Mouse (Mus musculus) hindbrain, embryonic 15.5 days (tissue): Measurements from ENCODE around the gene Mvb12a. TPM values are rescaled to one million over a fixed set of nuclear protein-coding genes. Genes with fewer than 3 reads are reported as not detected.
A peak's percentile ranks its signal among the peaks of the same experiment; 100 is the strongest.

ENCODE experiments used
- ATAC-seq: fragments of 200-750 bp; cut with Nextera tagmentation; 2 replicates; pipeline ENCODE4 v1.8.0; 2017; ENCODE audit warnings: low read depth, moderate number of reproducible peaks, moderate TSS enrichment; ENCODE audit not compliant: low FRiP score
- H3K27ac ChIP-seq: fragments of 300-500 bp; sonication (generic); replicated peaks from 2 replicates; pipeline ENCODE4 v1.5.1; 2015; ENCODE audit warnings: mild to moderate bottlenecking, inconsistent platforms
- H3K27me3 ChIP-seq: fragments of 300-500 bp; sonication (generic); 2 replicates; pipeline ENCODE4 v1.6.1; 2015; ENCODE audit warnings: control low read depth, inconsistent platforms
- H3K36me3 ChIP-seq: fragments of 300-500 bp; sonication (generic); 2 replicates; pipeline ENCODE4 v1.6.1; 2015; ENCODE audit warnings: control low read depth, inconsistent platforms
- H3K4me1 ChIP-seq: fragments of 300-500 bp; sonication (generic); replicated peaks from 2 replicates; pipeline ENCODE4 v1.6.1; 2015; ENCODE audit warnings: control low read depth, inconsistent platforms
- H3K4me2 ChIP-seq: fragments of 300-500 bp; sonication (generic); 2 replicates; pipeline ENCODE4 v1.6.1; 2015; ENCODE audit warnings: moderate library complexity, mild to moderate bottlenecking, inconsistent platforms
- H3K4me3 ChIP-seq: fragments of 300-500 bp; sonication (generic); 2 replicates; pipeline ENCODE4 v1.5.1; 2015; ENCODE audit warnings: mild to moderate bottlenecking, inconsistent platforms
- H3K9ac ChIP-seq: fragments of 300-500 bp; sonication (generic); 2 replicates; pipeline ENCODE4 v1.6.1; 2015; ENCODE audit warnings: inconsistent platforms
- H3K9me3 ChIP-seq: fragments of 300-500 bp; sonication (generic); 2 replicates; pipeline ENCODE4 v1.6.1; 2016; ENCODE audit warnings: control low read depth, inconsistent platforms
- WGBS: fragments of 180-500 bp; shearing (Covaris S2); methylation state at CpG from one replicate; pipeline ENCODE4 v1.1.7; 2015; 5-methylcytosine and 5-hydroxymethylcytosine counted together
- polyA plus RNA-seq: library from polyadenylated mRNA; unstranded; fragments of >200 nt; fragmentation: Nextera tagmentation; extraction: Ambion mirVana; gene quantifications from 2 replicates; pipeline ENCODE4 v1.2.1, GENCODE M21; 2015

Gene Mvb12a
- polyA plus RNA-seq, 1 experiment from 2014 or later = 60.3 TPM

DNA sequence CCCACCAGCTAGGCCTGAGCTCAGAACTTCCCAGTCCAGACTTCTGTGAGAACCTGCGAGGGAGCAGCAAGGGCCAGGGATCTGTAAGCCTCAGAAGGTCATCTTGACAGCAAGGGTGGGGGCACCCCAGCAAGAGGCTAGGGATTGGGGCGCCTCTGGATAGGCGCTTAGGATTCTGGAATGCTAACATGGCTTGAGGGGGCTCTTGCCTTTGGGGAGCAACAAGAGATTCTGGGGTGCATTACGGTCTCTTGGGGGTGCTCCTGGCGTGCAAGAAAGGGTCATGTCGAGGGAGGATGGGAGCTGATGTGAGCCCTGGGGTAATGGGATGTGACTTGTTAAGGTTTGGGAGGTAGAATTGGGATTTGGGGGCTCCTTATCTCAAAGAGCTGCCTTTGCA lies 26.2 kb downstream of the Mvb12a start:
- Histone ChIP-seq H3K4me1 (peaks cover 40% of the 10 kb centered on the region), H3K9ac (peak overlapping the region; percentile 60), H3K36me3 (no peaks in the 10 kb centered on the region), H3K4me2 (peak overlapping the region; percentile 90), H3K4me3 (peak overlapping the region; percentile 75), H3K9me3 (no peaks in the 10 kb centered on the region; the same call in 1 of the 2 replicates), H3K27me3 (no peaks in the 10 kb centered on the region), H3K27ac (peak overlapping the region; percentile 90)
- WGBS = 21% methylated on average over 6 of the region's 6 CpGs
- no peak for ATAC-seq

DNA sequence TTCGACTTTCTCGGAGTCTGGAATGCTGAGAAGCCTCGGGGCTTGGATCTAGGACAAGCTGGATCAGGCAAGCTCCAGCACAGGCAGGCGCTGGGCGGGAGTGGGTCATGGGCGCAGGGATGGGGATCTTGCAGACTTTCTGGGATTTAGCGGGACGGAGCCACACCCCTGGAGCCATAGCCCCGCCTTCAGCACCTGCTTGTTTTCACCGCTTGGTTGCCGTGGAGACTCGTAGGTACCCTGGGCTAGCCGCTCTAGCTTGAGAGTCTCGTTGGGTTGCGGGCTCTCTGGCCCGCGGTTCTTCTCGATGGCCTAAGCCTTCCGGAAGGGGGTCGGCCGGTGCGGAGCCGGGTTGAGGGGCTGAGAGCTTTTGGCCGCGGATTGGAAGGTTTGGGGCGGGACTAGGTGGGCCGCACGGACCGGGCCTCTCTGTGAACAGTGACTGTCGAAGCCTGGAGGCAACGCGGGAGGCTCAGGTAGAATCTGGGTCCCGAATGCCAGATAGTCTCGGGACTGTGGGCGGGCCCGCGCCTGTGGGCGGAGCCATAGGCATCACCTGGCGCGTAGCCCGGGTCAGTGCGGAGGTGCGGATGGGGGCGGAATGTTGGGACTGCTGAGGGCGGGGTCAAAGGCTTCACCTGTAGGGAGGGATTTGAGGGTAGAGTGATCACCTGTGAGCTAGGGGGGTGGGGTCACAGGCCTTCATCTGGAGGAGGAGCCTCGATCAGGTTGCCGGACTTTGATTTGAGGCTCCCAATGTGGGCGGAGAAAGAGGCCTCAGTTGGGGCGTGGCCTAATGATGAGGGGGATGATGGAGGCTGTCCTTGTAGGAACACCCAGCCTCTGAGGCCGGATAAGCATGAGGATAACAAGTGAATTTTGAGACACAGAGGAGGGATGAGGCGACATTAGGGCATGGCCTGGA lies 26.9 kb downstream of the Mvb12a start:
- Histone ChIP-seq H3K4me2 (peak overlapping the region; percentile 90), H3K9me3 (no peaks in the 10 kb centered on the region), H3K27ac (peak overlapping the region; percentile 90), H3K4me1 (peaks cover 40% of the 10 kb centered on the region), H3K9ac (peak overlapping the region; percentile 60), H3K4me3 (peak overlapping the region; percentile 75), H3K27me3 (no peaks in the 10 kb centered on the region), H3K36me3 (no peaks in the 10 kb centered on the region)
- peak; percentile 84 for ATAC-seq
- under 1% methylated on average over 51 of the region's 51 CpGs for WGBS

DNA sequence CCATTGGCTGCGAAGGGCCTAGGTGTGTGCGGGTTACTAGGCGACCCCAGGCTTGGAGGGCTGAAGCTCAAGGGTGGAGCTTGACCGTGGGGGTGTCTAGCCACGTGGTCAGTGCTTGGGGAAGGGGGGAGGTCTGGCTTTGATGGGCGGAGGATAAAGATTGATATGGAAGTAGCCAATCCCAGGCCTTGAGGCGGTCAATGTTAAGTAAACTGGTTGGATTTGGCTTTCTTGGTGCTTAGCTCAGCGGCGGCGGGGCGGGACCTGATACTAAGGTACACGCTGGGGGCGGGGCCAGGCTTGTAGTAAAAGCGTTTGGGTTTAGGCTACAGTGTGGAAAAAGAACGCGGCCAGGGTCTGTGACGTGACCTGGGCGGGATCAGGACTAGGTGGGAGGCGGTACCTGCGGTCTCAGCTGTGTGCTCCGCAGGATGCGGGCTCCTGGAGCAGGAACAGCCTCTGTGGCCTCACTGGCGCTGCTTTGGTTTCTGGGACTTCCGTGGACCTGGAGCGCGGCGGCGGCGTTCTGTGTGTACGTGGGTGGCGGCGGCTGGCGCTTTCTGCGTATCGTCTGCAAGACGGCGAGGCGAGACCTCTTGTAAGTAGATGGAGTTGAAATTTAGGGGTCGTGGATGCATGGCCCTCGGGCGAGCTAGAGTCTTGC lies 27.7 kb downstream of the Mvb12a start:
- no peaks in the 10 kb centered on the region for H3K9me3 ChIP-seq
- peak overlapping the region; percentile 63 for H3K9ac ChIP-seq
- H3K4me1 ChIP-seq = peaks cover 40% of the 10 kb centered on the region
- 1% methylated on average over 41 of the region's 41 CpGs for WGBS
- H3K27me3 ChIP-seq = no peaks in the 10 kb centered on the region
- peak overlapping the region; percentile 90 for H3K4me2 ChIP-seq
- ATAC-seq = peak; percentile 93
- peak overlapping the region; percentile 75 for H3K4me3 ChIP-seq
- no peaks in the 10 kb centered on the region for H3K36me3 ChIP-seq
- peak overlapping the region; percentile 90 for H3K27ac ChIP-seq

DNA sequence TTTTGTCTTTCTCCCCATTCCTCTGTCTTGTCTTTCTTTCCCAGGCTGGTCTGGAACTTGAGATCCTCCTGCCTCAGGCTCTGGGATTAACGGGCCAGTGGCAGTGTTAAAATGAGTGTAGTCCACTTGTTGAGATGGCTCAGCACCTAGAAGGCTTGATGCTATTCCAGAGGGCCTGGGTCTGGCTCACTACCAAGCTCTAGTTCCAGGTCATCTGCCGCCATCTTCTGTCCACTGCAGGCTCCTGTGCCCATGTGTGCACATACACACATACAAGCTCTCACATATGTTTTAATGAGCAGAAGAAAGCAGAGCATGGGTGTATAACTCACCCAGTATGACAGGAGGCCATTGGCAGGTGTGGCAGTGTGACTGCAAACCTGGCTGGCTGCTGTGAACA lies 29.4 kb downstream of the Mvb12a start:
- Histone ChIP-seq H3K36me3 (no peaks in the 10 kb centered on the region), H3K27me3 (no peaks in the 10 kb centered on the region), H3K27ac (peak overlapping the region; percentile 70), H3K4me3 (peak overlapping the region; percentile 4; the same call in 1 of the 2 replicates), H3K4me2 (peak overlapping the region; percentile 90), H3K9me3 (no peaks in the 10 kb centered on the region), H3K9ac (no peak overlapping the region), H3K4me1 (peaks cover 40% of the 10 kb centered on the region)
- WGBS = 82% methylated on average over 2 of the region's 2 CpGs
- no peak for ATAC-seq

DNA sequence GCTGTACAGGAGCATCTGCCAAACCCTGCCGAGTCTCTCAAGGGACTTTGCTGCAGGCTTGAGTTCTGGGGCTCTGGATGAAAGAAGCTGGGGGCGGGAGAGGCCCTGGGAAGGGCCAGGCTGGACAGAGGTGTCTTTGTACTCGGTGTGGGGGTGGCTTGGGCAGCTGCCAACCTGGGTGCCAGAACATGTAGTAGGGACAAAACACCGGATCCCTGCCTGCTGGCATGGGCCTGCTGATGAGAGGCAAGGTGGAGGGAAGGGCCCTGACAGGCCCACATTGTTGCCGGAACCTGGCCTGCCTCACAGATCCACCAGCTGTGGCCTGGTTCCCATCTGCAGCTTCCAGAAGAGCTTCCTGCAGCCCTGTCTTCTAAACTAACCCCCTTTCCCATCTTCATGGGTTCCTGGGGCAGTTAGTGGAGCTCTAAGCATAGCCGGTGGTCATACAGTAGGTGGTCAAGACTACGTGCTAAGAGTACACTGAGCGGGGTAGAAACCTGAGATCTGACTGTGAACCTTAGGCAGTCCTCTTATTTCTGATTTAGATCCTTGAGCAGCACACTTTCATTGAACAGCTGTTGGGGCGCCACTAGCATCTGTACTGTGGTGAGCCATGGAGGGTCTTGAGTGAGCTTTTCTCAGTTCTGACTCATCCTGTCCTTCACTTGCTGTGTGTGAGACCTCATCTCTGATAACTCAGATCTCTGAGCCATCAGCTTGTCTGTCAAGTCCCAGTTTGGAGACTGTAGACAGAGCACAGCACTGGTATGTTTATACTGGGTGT lies 30.3 kb downstream of the Mvb12a start:
- H3K9ac ChIP-seq = no peak overlapping the region

DNA sequence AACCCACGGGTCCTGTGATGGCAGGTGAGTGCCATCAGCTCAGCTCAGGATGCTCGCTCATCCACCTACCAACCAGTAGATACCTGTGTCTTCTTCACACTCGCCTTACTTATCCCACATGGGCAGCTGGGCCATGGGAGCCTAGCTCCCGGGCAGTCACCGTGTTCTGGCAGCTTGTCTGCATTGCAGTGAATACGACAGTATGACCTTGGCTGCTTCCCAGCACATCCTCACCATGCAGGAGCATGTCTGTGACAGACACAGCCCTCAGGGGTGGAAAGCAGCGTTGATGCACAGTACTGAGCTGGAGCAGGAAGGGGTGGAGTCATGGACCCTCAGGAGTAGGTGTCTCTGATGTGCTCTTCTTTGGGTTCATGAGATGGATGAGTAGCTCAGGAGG lies 31.7 kb downstream of the Mvb12a start:
- no peak overlapping the region for H3K4me3 ChIP-seq
- peaks cover 29% of the 10 kb centered on the region for H3K4me1 ChIP-seq
- WGBS = 64% methylated on average over 7 of the region's 7 CpGs
- H3K27me3 ChIP-seq = no peaks in the 10 kb centered on the region
- no peaks in the 10 kb centered on the region for H3K9me3 ChIP-seq
- H3K4me2 ChIP-seq = no peak overlapping the region
- no peak overlapping the region for H3K9ac ChIP-seq
- H3K36me3 ChIP-seq = no peaks in the 10 kb centered on the region
- no peak for ATAC-seq
- H3K27ac ChIP-seq = 0 out of 2 replicates have a peak overlapping the region, but pooled peaks have one; percentile 19

More for the DNA sequence above, 30.3 kb downstream of the Mvb12a start:
- no peak overlapping the region for H3K4me3 ChIP-seq
- H3K27me3 ChIP-seq = no peaks in the 10 kb centered on the region
- no peaks in the 10 kb centered on the region for H3K9me3 ChIP-seq
- H3K4me2 ChIP-seq = peak overlapping the region; percentile 90
- ATAC-seq = no peak
- H3K36me3 ChIP-seq = no peaks in the 10 kb centered on the region
- 62% methylated on average over 9 of the region's 9 CpGs for WGBS
- H3K4me1 ChIP-seq = peaks cover 40% of the 10 kb centered on the region
- H3K27ac ChIP-seq = peak overlapping the region; percentile 70

DNA sequence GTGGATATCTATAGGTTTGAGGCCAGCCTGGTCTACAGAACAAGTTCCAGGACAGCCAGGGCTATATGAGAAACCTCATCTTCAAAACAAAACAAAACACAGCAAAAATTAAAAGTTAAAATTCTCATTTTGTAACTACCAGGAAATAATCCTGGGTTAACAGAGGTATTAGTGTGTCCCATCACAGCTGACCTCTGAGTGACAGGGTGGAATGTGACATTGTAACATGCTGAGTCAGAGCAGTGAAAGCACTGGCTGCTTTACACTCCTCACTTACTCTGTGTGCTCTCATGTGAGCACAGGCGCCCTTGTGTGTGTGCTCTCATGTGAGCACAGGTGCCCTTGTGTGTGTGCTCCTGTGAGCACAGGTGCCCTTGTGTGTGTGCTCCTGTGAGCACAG lies 32.3 kb downstream of the Mvb12a start:
- 71% methylated on average over 1 of the region's 1 CpGs for WGBS
- no peak overlapping the region for H3K27ac ChIP-seq
- no peaks in the 10 kb centered on the region for H3K9me3 ChIP-seq
- peaks cover 33% of the 10 kb centered on the region for H3K4me1 ChIP-seq
- no peaks in the 10 kb centered on the region for H3K27me3 ChIP-seq
- ATAC-seq = no peak
- H3K4me2 ChIP-seq = no peak overlapping the region
- no peak overlapping the region for H3K4me3 ChIP-seq
- H3K9ac ChIP-seq = no peak overlapping the region
- H3K36me3 ChIP-seq = no peaks in the 10 kb centered on the region

DNA sequence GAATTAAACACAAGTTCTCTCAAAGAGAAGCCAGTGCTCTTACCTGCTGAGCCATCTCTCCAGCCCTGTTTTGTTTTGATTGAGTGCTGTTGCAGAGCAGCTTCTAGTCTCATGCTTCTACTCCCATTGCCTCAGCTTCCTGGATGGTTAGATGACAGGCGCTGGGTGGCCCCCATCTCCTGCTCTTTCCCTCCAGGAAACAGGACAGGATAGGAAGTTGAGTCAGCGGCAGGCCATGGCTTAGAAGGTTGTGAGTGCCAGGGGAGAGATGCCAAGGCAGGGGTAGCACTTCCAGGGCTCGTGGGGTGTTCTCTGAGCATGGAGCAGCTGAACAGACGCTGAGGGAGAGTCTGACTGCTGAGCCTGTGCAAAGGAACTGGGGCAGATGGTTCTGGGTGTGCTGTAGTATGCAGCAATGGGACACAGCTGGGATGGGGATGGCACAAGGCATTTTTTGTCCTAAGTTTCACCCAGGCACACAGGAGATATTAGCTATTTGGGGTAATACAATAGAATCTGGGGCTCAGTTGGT lies 35.2 kb downstream of the Mvb12a start:
- Histone ChIP-seq H3K27me3 (no peaks in the 10 kb centered on the region), H3K4me2 (no peak overlapping the region), H3K4me1 (peaks cover 11% of the 10 kb centered on the region), H3K27ac (no peak overlapping the region), H3K9ac (no peak overlapping the region), H3K9me3 (no peaks in the 10 kb centered on the region), H3K4me3 (no peak overlapping the region), H3K36me3 (peaks cover 17% of the 10 kb centered on the region)
- no peak for ATAC-seq
- WGBS = 82% methylated on average over 4 of the region's 4 CpGs

DNA sequence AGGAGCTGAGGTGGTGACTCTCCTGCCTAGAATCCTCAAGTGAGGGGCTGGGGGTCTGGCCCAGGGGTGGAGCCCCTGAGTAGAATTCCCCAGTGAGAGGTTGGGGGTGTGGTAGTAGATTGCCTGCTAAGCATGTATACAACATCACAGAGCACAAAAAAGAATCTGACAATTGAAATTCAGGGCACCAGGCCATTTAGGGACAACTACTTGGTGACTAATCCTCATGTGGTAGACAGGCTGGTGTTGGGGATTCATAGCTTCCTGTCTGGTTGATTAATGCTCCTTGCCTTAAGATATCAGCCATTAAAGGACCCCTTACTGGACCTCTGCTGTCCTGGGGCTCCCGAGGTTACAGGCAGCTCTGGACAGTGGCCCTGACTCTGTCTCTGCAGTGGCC lies 36.3 kb downstream of the Mvb12a start:
- H3K4me2 ChIP-seq = no peak overlapping the region
- H3K27me3 ChIP-seq = no peaks in the 10 kb centered on the region
- 84% methylated on average over 1 of the region's 1 CpGs for WGBS
- peaks cover 6% of the 10 kb centered on the region; the same call in 1 of the 2 replicates for H3K4me1 ChIP-seq
- H3K4me3 ChIP-seq = no peak overlapping the region
- no peak overlapping the region for H3K9ac ChIP-seq
- no peaks in the 10 kb centered on the region for H3K9me3 ChIP-seq
- peaks cover 20% of the 10 kb centered on the region for H3K36me3 ChIP-seq
- no peak overlapping the region for H3K27ac ChIP-seq
- no peak for ATAC-seq

DNA sequence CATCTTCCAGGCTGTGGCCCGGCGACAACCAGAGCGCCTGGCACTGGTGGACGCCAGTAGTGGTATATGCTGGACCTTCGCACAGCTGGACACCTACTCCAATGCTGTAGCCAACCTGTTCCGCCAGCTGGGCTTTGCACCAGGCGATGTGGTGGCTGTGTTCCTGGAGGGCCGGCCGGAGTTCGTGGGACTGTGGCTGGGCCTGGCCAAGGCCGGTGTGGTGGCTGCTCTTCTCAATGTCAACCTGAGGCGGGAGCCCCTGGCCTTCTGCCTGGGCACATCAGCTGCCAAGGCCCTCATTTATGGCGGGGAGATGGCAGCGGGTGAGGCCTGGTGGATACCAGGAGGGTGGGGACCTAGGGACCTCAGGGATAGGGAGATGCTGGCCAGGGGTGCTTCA lies 36.8 kb downstream of the Mvb12a start:
- 82% methylated on average over 14 of the region's 14 CpGs for WGBS
- Histone ChIP-seq H3K4me3 (no peak overlapping the region), H3K27ac (0 out of 2 replicates have a peak overlapping the region, but pooled peaks have one; percentile 31), H3K27me3 (no peaks in the 10 kb centered on the region), H3K4me2 (no peak overlapping the region), H3K36me3 (peaks cover 24% of the 10 kb centered on the region), H3K4me1 (peaks cover 6% of the 10 kb centered on the region; the same call in 1 of the 2 replicates), H3K9ac (no peak overlapping the region), H3K9me3 (no peaks in the 10 kb centered on the region)
- no peak for ATAC-seq

DNA sequence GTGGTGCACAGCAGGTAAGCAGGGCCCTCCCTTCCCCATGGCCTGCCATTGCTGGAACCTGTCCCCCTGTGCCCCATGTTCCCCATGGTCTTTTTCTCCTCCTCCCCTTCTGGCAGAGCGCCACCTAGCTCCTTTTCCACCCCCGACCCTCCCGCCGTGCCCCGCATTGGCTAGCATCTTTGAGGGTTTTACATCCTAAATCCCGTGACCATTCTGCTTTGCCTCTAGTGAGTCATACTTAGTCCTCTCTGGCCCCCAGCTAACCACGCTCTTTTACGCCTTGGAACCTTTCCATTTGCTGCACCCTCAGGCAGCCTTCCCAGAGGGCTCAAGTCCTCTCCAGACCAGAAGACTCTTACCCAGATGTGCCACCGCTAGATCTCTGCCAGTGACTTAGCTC lies 37.5 kb downstream of the Mvb12a start:
- no peaks in the 10 kb centered on the region for H3K9me3 ChIP-seq
- H3K9ac ChIP-seq = no peak overlapping the region
- H3K4me3 ChIP-seq = no peak overlapping the region
- no peaks in the 10 kb centered on the region for H3K27me3 ChIP-seq
- WGBS = 25% methylated on average over 9 of the region's 9 CpGs
- peaks cover 6% of the 10 kb centered on the region; the same call in 1 of the 2 replicates for H3K4me1 ChIP-seq
- peaks cover 32% of the 10 kb centered on the region for H3K36me3 ChIP-seq
- no peak overlapping the region for H3K4me2 ChIP-seq
- ATAC-seq = no peak; the same call in 1 of the 2 replicates
- no peak overlapping the region for H3K27ac ChIP-seq
